Mouse (Mus musculus) gastrocnemius, postnatal 25 days (tissue): ENCODE data around the gene G6pc3. TPM values are rescaled to one million over a fixed set of nuclear protein-coding genes. Genes with fewer than 3 reads are reported as not detected.

Experiments used
- DNase-seq: peaks from one replicate; pipeline ENCODE4 v3.0.0; 2022
- microRNA-seq, 2 experiments: library from miRNA; unstranded; fragments of <30 nt; microRNA quantifications; one replicate each; pipeline ENCODE4 v1.2.0; 2021; ENCODE audit warnings: borderline replicate concordance in 2 of 2
- total RNA-seq, 2 experiments: library from RNA; stranded (reverse); gene quantifications; 1 replicate in 1 of 2; 2 replicates in 1 of 2; pipeline ENCODE4 v1.2.3; 2021

G6pc3 gene
- total RNA-seq, 2 experiments from 2014 or later = 37.8 to 44.5 TPM

- DNase-seq = no peak
These were observed 52.5 kb downstream of the G6pc3 start for GRCm38 (mm10) chr11:102241874-102242273.

Small RNA genes within 50 kb of the gene (microRNA-seq; reads per million reads assigned to microRNA genes)
- 0.74 to 2.1 reads per million in 2 experiments for gene Mir8101

Other genes starting within 250 kb of the G6pc3 start
- gene Sost, start 222.6 kb upstream of the G6pc3 start, total RNA-seq = not detected
- not detected for gene Cfap97d1, start 205.3 kb upstream of the G6pc3 start, total RNA-seq
- 100 to 1,000 TPM; 134 to 137 TPM for gene Dusp3, start 202.6 kb upstream of the G6pc3 start, total RNA-seq
- 10 to 100 TPM; 17.6 to 29.5 TPM for gene Mpp3, start 161.2 kb upstream of the G6pc3 start, total RNA-seq
- gene Cd300lg, start 148.1 kb upstream of the G6pc3 start, total RNA-seq = 10 to 100 TPM; 13.1 to 16.5 TPM
- gene Mpp2, start 101.1 kb upstream of the G6pc3 start, total RNA-seq = 1 to 10 TPM; 1.2 to 2.1 TPM
- gene Ppy, start 88.3 kb upstream of the G6pc3 start, total RNA-seq = not detected
- not detected for gene Pyy, start 81.8 kb upstream of the G6pc3 start, total RNA-seq
- gene Nags, start 44.1 kb upstream of the G6pc3 start, total RNA-seq = not detected
- 10 to 100 TPM in 1 of 2 experiments, 1 to 10 TPM in 1; 9.8 to 12.6 TPM for gene Tmem101, start 33.2 kb upstream of the G6pc3 start, total RNA-seq
- gene Lsm12, start 4.3 kb upstream of the G6pc3 start, total RNA-seq = 10 to 100 TPM; 79.7 to 84.2 TPM
- gene Hdac5, start 40.5 kb downstream of the G6pc3 start, total RNA-seq = 10 to 100 TPM; 61.8 to 63.6 TPM
- not detected for gene BC030867, start 59.3 kb downstream of the G6pc3 start, total RNA-seq
- 10 to 100 TPM; 70.0 to 71.3 TPM for gene Asb16, start 79.1 kb downstream of the G6pc3 start, total RNA-seq
- 10 to 100 TPM; 11.5 to 14.6 TPM for gene Tmub2, start 95.3 kb downstream of the G6pc3 start, total RNA-seq
- 10 to 100 TPM; 12.4 to 13.1 TPM for gene Atxn7l3, start 107.0 kb downstream of the G6pc3 start, total RNA-seq
- gene Ubtf, start 130.1 kb downstream of the G6pc3 start, total RNA-seq = 10 to 100 TPM; 36.6 to 37.8 TPM
- under 1 TPM; 0.08 to 0.56 TPM for gene Slc4a1, start 176.6 kb downstream of the G6pc3 start, total RNA-seq
- under 1 TPM in 1 of 2 experiments, not detected in 1; 0.35 TPM for gene Rundc3a, start 203.8 kb downstream of the G6pc3 start, total RNA-seq
- 10 to 100 TPM; 54.4 to 76.1 TPM for gene Slc25a39, start 218.3 kb downstream of the G6pc3 start, total RNA-seq
- 10 to 100 TPM; 28.7 to 35.2 TPM for gene Grn, start 240.7 kb downstream of the G6pc3 start, total RNA-seq